Mouse (Mus musculus) ES-Bruce4 (cell line): ENCODE measurements around the gene C1qtnf3.

Experiments used
- CTCF ChIP-seq: IDR thresholded peaks from one replicate; pipeline ENCODE4 v1.8.1; 2011; ENCODE audit warnings: low read depth, low read length
- POLR2A ChIP-seq: IDR thresholded peaks from one replicate; pipeline ENCODE4 v1.8.1; 2011; ENCODE audit warnings: low read length; ENCODE audit not compliant: insufficient read depth

- TF ChIP-seq CTCF (no peak), POLR2A (no peak)
Measured at GRCm38 (mm10) chr15:11026801-11027561, 74.8 kb downstream of the C1qtnf3 start.
